Mouse (Mus musculus): ENCODE data around the gene Hps5.
"Not testable (repeated sequence)": the region's sequence is repeated elsewhere in the genome, so short reads cannot be mapped to it uniquely, and the experiment has no call there.

DNA sequence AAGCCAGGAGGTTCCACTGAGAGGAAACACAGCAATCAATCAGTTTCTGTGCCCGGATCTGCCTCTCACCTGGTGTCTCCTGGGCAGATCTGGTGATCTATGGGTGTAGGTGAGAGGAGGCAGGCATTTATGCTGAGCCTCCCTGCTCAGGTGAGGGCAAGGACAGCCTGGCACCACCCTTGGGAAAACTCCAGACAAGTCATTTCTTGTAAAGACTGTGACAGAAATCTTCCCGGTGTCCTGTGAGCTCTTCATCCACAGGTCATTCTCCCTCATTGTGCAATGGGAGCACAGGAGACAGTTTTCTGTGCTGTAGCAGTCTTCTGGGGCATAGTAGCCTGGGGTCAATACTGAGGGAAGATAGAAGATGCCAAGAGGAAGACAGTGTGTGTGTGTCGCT, 53.0 kb downstream of the Hps5 start, which contains the start of gene Saa1:
- not testable (repeated sequence) for TF ChIP-seq EP300, CTCF (IDR thresholded peaks at IDR 0.05)

Data from lung, postnatal 0 days (tissue).